Mouse (Mus musculus) ES-E14 (cell line): ENCODE measurements around the gene Sept10.

Experiments used
- CHD2 ChIP-seq: IDR thresholded peaks from 2 replicates; pipeline ENCODE4 v1.6.1; 2014; ENCODE audit warnings: mild to moderate bottlenecking, low read depth, low read length, inconsistent platforms
- HCFC1 ChIP-seq: IDR thresholded peaks from 2 replicates; pipeline ENCODE4 v1.6.1; 2012; ENCODE audit warnings: low read length, inconsistent platforms, borderline replicate concordance; ENCODE audit not compliant: insufficient read depth
- MAFK ChIP-seq: IDR thresholded peaks from 2 replicates; pipeline ENCODE4 v1.6.1; 2014; ENCODE audit warnings: mild to moderate bottlenecking, low read depth, low read length, inconsistent platforms; ENCODE audit not compliant: insufficient read depth
- ZNF384 ChIP-seq: IDR thresholded peaks from 2 replicates; pipeline ENCODE4 v1.6.1; 2012; ENCODE audit warnings: low read depth, low read length, inconsistent platforms

- TF ChIP-seq ZNF384 (no peak), HCFC1 (no peak), CHD2 (no peak), MAFK (no peak)
Observed at GRCm38 (mm10) chr10:59162185-59162897, 59.3 kb downstream of the Sept10 start.
